Mouse (Mus musculus): ENCODE data around the gene Ksr1. TPM values are rescaled to one million over a fixed set of nuclear protein-coding genes. Genes with fewer than 3 reads are reported as not detected.
A peak's percentile ranks its signal among the peaks of the same experiment; 100 is the strongest.

Gene Ksr1
- total and polyA plus RNA-seq, 2 experiments from 2014 or later: 3.2 to 33.7 TPM

DNA sequence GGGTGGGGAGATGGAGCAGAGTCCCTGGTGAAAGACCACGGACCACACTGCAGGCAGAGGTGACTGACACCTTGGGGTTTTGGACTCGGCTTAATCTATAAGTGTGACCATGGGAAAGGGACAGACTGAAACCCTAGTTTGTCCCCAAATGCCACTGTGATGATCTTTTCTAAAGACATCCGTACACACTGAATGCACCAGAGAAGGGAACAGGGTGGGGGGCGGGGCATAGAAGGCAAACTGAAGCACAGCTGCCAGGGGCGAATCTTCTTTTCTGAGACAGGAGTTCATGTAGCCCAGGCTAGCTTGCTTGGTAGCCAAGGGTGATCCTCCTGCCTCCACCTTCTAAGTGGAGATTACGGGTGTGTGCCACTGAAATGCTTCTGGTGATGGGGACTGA lies 122.5 kb downstream of the Ksr1 start:
- H3K36me3 ChIP-seq (ENCODE audit: insufficient read depth, low read length): peaks cover 33% of the 10 kb centered on the region
- no peak overlapping the region for H3K27ac ChIP-seq (ENCODE audit: low read depth, low read length)
- no peak overlapping the region for H3K9ac ChIP-seq (replicated peaks; ENCODE audit: low read length, poor library complexity, severe bottlenecking)
- no peak for ATAC-seq (ENCODE audit: low FRiP score)
- no peak overlapping the region for H3K4me2 ChIP-seq (ENCODE audit: low read depth, low read length, poor library complexity, severe bottlenecking)
- H3K4me1 ChIP-seq (ENCODE audit: insufficient read depth, low read length): no peaks in the 10 kb centered on the region
- WGBS: 70% methylated on average over 6 of the region's 6 CpGs
- no peak for DNase-seq (ENCODE audit: low spot score)
- H3K27me3 ChIP-seq (ENCODE audit: insufficient read depth, low read length): no peaks in the 10 kb centered on the region
- H3K4me3 ChIP-seq (ENCODE audit: low read depth, low read length): no peak overlapping the region
- TF ChIP-seq CTCF (IDR thresholded peaks at IDR 0.05): no peak
- no peaks in the 10 kb centered on the region for H3K9me3 ChIP-seq (ENCODE audit: low read length)

DNA sequence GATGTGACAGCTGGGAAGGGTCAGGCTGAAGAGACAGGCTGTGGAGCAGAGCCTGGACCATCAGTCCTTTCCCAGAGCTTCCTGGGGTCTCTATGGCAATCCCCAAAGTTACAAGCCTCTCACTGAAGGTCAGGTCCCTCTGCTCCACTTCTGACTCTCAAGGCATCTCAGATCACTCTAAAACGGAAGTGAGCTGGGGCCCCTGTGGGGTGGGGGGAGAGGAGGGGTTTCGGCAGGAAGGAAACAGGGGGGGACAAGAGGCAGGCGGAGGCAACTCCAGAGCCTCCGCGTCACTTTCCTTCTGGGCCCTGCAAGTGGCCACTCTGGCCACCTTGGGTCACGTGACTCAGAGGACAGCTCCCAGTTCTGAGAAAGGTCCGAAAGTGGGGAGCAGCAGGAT lies 122.9 kb downstream of the Ksr1 start:
- H3K36me3 ChIP-seq (ENCODE audit: insufficient read depth, low read length): peaks cover 37% of the 10 kb centered on the region
- H3K9ac ChIP-seq (replicated peaks; ENCODE audit: low read length, poor library complexity, severe bottlenecking): no peak overlapping the region
- no peak overlapping the region for H3K4me3 ChIP-seq (ENCODE audit: low read depth, low read length)
- ATAC-seq (ENCODE audit: low FRiP score): no peak
- H3K27me3 ChIP-seq (ENCODE audit: insufficient read depth, low read length): no peaks in the 10 kb centered on the region
- no peak overlapping the region for H3K4me2 ChIP-seq (ENCODE audit: low read depth, low read length, poor library complexity, severe bottlenecking)
- WGBS: 57% methylated on average over 7 of the region's 7 CpGs
- no peak overlapping the region for H3K27ac ChIP-seq (ENCODE audit: low read depth, low read length)
- no peak for TF ChIP-seq CTCF (IDR thresholded peaks at IDR 0.05)
- no peaks in the 10 kb centered on the region for H3K9me3 ChIP-seq (ENCODE audit: low read length)
- DNase-seq (ENCODE audit: low spot score): no peak
- H3K4me1 ChIP-seq (ENCODE audit: insufficient read depth, low read length): no peaks in the 10 kb centered on the region

DNA sequence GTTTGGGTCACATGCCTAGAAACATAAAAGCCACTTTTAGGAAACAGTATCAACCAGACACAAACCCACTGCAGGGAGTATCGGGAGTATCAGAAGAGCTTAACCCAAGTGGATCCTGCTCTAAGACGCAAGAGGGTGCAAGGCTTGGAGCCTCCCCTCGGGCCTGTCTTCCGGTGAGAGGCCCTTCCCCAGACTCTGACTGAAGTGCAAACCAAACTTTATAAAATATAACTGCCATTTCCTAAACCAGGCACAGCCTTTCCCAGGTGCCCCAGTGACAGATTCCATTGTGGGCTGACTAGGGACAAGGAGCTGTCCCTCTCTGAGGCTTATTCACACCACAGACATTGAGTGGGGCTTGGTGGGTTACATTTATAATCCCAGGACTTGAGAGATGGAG lies 123.4 kb downstream of the Ksr1 start:
- Histone ChIP-seq H3K27ac (ENCODE audit: low read depth, low read length) (no peak overlapping the region), H3K27me3 (ENCODE audit: insufficient read depth, low read length) (no peaks in the 10 kb centered on the region), H3K4me2 (ENCODE audit: low read depth, low read length, poor library complexity, severe bottlenecking) (no peak overlapping the region), H3K36me3 (ENCODE audit: insufficient read depth, low read length) (peaks cover 37% of the 10 kb centered on the region), H3K4me3 (ENCODE audit: low read depth, low read length) (no peak overlapping the region), H3K9me3 (ENCODE audit: low read length) (no peaks in the 10 kb centered on the region), H3K9ac (replicated peaks; ENCODE audit: low read length, poor library complexity, severe bottlenecking) (no peak overlapping the region), H3K4me1 (ENCODE audit: insufficient read depth, low read length) (no peaks in the 10 kb centered on the region)
- TF ChIP-seq CTCF (IDR thresholded peaks at IDR 0.05): no peak
- 49% methylated on average over 4 of the region's 4 CpGs for WGBS
- ATAC-seq (ENCODE audit: low FRiP score) (no peak), DNase-seq (ENCODE audit: low spot score) (no peak)

DNA sequence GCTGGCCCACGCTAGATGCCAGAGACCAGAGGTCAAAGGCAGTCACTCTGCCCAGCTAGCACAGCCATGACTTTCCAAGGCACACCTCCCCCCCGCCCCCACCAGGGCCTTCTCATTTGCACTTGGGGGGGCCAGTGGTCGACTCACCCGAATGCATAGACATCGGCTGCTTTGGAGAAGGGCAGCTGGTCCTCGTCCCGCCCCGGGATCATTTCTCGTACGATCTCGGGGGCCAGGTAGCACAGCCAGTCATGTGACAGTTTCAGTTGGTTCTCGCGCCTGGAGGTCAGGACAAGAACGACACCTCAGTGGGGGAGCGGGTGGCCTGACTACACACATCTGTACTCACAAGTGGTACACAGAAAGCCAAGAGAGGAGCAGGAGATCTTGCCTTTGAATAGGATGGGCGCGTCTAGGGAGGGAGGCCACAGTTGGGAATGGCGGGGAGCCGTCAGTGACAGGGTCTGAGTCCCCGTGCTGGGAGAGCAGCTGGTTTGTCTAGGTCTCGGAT lies 125.6 kb downstream of the Ksr1 start:
- no peaks in the 10 kb centered on the region for H3K4me1 ChIP-seq (ENCODE audit: insufficient read depth, low read length)
- no peak for TF ChIP-seq CTCF (IDR thresholded peaks at IDR 0.05)
- 82% methylated on average over 21 of the region's 21 CpGs for WGBS
- no peak for ATAC-seq (ENCODE audit: low FRiP score)
- no peak overlapping the region for H3K9ac ChIP-seq (replicated peaks; ENCODE audit: low read length, poor library complexity, severe bottlenecking)
- H3K4me3 ChIP-seq (ENCODE audit: low read depth, low read length): no peak overlapping the region
- H3K27me3 ChIP-seq (ENCODE audit: insufficient read depth, low read length): no peaks in the 10 kb centered on the region
- H3K9me3 ChIP-seq (ENCODE audit: low read length): no peaks in the 10 kb centered on the region
- no peak overlapping the region for H3K4me2 ChIP-seq (ENCODE audit: low read depth, low read length, poor library complexity, severe bottlenecking)
- no peak for DNase-seq (ENCODE audit: low spot score)
- H3K27ac ChIP-seq (ENCODE audit: low read depth, low read length): no peak overlapping the region
- H3K36me3 ChIP-seq (ENCODE audit: insufficient read depth, low read length): peaks cover 38% of the 10 kb centered on the region

DNA sequence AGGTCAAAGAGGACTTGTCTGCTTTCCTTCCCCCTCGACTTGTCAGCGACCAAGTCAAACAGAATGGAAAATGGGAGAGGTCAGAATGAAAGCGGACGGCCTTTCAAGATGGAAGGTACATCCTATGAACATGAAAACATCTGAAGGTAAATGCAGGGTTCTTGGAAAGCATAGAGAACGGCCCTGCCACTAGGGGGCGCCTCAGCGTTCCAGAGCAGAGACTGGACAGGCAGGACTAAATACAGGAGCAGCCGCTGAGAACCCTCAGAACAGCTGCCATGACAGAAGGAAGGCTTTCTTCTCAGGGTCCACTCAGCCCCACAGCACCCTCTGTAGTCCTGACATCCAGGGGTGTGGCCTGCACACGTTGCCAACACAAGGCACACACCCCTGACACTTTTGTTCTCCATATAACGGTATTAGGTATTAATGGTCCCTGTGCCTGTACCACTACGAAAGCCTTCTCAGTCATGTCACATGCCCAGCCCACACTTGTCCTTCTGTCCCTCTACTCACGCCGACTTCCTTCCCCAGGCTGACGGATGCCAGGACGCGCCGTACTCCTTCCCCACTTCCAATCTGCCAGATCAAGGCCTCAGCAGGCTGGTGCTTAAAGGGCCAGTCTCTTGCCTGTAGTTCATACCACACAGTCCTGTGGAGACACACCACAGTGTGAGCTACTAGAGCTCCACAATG lies 126.2 kb downstream of the Ksr1 start:
- Histone ChIP-seq H3K9me3 (ENCODE audit: low read length) (no peaks in the 10 kb centered on the region), H3K9ac (replicated peaks; ENCODE audit: low read length, poor library complexity, severe bottlenecking) (no peak overlapping the region), H3K36me3 (ENCODE audit: insufficient read depth, low read length) (peaks cover 36% of the 10 kb centered on the region), H3K27me3 (ENCODE audit: insufficient read depth, low read length) (no peaks in the 10 kb centered on the region), H3K4me2 (ENCODE audit: low read depth, low read length, poor library complexity, severe bottlenecking) (no peak overlapping the region), H3K4me1 (ENCODE audit: insufficient read depth, low read length) (no peaks in the 10 kb centered on the region), H3K27ac (ENCODE audit: low read depth, low read length) (no peak overlapping the region), H3K4me3 (ENCODE audit: low read depth, low read length) (no peak overlapping the region)
- DNase-seq (ENCODE audit: low spot score): no peak
- WGBS: 84% methylated on average over 17 of the region's 17 CpGs
- no peak for ATAC-seq (ENCODE audit: low FRiP score)
- peak; percentile 56 for TF ChIP-seq CTCF (IDR thresholded peaks at IDR 0.05)

DNA sequence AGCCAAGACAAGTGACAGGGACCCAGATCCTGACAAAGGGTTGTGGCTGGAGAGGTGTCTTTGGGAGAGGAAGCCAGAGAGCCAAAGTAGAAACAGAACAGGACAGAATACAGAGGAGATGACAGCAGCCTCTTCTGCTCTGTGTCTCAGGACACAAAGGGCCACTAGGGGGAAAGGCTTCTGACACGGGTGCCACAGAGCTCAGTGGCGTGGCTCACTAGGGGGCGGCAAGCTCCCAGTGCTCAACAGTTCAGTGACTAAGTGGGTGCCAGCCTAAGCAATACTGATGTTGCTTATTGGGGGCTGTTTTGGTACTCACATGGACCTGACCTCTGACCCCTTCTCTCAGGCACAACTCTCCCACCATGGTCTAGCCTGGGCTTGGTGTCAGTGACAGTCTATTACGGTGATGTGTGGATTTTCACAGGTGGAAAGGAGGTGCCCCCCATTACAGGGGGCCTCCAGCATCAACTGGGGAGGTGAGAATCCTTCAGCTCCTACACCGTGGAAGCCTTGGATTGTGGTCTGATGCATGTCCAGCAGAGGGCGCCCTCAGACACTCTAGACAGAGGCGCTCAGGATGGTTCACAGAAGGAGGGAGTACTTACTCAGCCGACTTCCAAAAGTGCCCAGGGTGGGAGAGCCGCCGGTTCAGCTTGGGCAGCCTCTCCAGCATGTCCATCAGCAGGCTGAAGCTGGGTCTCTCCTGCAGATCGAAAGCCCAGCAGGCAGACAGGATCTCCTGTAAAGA lies 127.1 kb downstream of the Ksr1 start:
- Histone ChIP-seq H3K4me3 (ENCODE audit: low read depth, low read length) (no peak overlapping the region), H3K4me1 (ENCODE audit: insufficient read depth, low read length) (no peaks in the 10 kb centered on the region), H3K9ac (replicated peaks; ENCODE audit: low read length, poor library complexity, severe bottlenecking) (no peak overlapping the region), H3K9me3 (ENCODE audit: low read length) (no peaks in the 10 kb centered on the region), H3K36me3 (ENCODE audit: insufficient read depth, low read length) (peaks cover 36% of the 10 kb centered on the region), H3K27me3 (ENCODE audit: insufficient read depth, low read length) (no peaks in the 10 kb centered on the region), H3K4me2 (ENCODE audit: low read depth, low read length, poor library complexity, severe bottlenecking) (no peak overlapping the region), H3K27ac (ENCODE audit: low read depth, low read length) (no peak overlapping the region)
- ATAC-seq (ENCODE audit: low FRiP score): no peak
- 56% methylated on average over 11 of the region's 11 CpGs for WGBS
- DNase-seq (ENCODE audit: low spot score): peak; percentile 69
- peak; percentile 79 for TF ChIP-seq CTCF (IDR thresholded peaks at IDR 0.05)

All from midbrain, postnatal 0 days (tissue).